Mouse (Mus musculus) ES-E14 (cell line): ENCODE measurements around the gene Cltrn. TPM values are rescaled to one million over a fixed set of nuclear protein-coding genes. Genes with fewer than 3 reads are reported as not detected.

ENCODE experiments used
- DNase-seq: peaks from one replicate; pipeline ENCODE4 v3.0.0-alpha.2; 2013; ENCODE audit warnings: low read depth, low spot score
- H3K27ac ChIP-seq: 2 replicates; pipeline ENCODE4 v1.5.1; 2012; ENCODE audit warnings: low read depth, mild to moderate bottlenecking, low read length, moderate library complexity, mixed read lengths; ENCODE audit not compliant: poor library complexity, insufficient read depth, severe bottlenecking
- H3K36me3 ChIP-seq: 2 replicates; pipeline ENCODE4 v1.6.1; 2012; ENCODE audit warnings: mild to moderate bottlenecking, low read length, moderate library complexity, mixed read lengths; ENCODE audit not compliant: control insufficient read depth, poor library complexity, insufficient read depth, severe bottlenecking
- H3K4me1 ChIP-seq, 2 experiments: fragments of 150-350 bp in 1 of 2; sonication (generic) in 1 of 2; 2 replicates each; pipeline ENCODE4 v1.6.1; 2012; ENCODE audit warnings: low read length in 2 of 2, mild to moderate bottlenecking in 1 of 2, mixed read lengths in 1 of 2; ENCODE audit not compliant: control insufficient read depth in 2 of 2, insufficient read depth in 2 of 2, poor library complexity in 1 of 2
- H3K4me3 ChIP-seq, 2 experiments: fragments of 150-350 bp in 1 of 2; sonication (generic) in 1 of 2; 2 replicates each; pipeline ENCODE4 v1.5.1; 2012; ENCODE audit warnings: low read length in 2 of 2, low read depth in 1 of 2, mild to moderate bottlenecking in 1 of 2, mixed read lengths in 1 of 2; ENCODE audit not compliant: insufficient read depth in 1 of 2, poor library complexity in 1 of 2, severe bottlenecking in 1 of 2
- H3K9ac ChIP-seq: 2 replicates; pipeline ENCODE4 v1.6.1; 2012; ENCODE audit warnings: low read depth, mild to moderate bottlenecking, low read length, mixed read lengths; ENCODE audit not compliant: poor library complexity, insufficient read depth, severe bottlenecking
- H3K9me3 ChIP-seq: fragments of 150-350 bp; sonication (generic); 2 replicates; pipeline ENCODE4 v1.6.1; 2012; ENCODE audit warnings: low read depth, mild to moderate bottlenecking, low read length; ENCODE audit not compliant: control insufficient read depth, insufficient read depth
- HCFC1 ChIP-seq: IDR thresholded peaks from 2 replicates; pipeline ENCODE4 v1.6.1; 2012; ENCODE audit warnings: low read length, inconsistent platforms, borderline replicate concordance; ENCODE audit not compliant: insufficient read depth
- in situ Hi-C, 2 experiments: fragments of 600-800 bp; cut with MboI; formaldehyde crosslinking; loops; one replicate each; pipeline ENCODE4 v1.15.1; 2025; ENCODE audit warnings: low sequenced_read_pairs in 2 of 2, inconsistent platforms in 1 of 2; ENCODE audit not compliant: unreplicated experiment in 2 of 2
- total RNA-seq: library from RNA; depleted of rRNA; stranded (reverse); fragments of 300-350 nt; gene quantifications from 2 replicates; pipeline ENCODE4 v1.2.3, GENCODE M21; 2012; rRNA removed

The Cltrn gene
- total RNA-seq, 1 experiment, result not detected

DNA sequence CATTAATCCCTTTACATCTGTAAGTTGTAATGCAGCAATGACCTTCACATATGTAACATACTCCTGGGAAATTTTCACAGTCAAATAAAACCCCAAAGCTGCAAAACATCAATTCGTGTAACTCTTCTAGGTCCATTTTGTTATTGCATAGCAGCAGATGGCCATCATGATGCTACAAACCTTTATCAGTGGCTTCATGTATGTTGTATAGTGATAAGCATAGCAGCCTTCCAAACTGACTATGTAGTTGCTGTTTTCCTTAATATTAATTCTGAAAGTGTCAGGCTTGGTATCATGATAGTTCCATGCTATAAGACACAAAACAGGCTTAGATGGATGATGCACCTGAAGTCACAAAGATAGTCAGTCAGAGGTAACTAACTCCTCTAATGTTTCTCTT lies 76.1 kb downstream of the Cltrn start:
- Histone ChIP-seq H3K4me1 (no peaks in the 10 kb centered on the region), H3K4me3 (no peak overlapping the region), H3K9ac (no peak overlapping the region), H3K27ac (no peak overlapping the region), H3K9me3 (no peaks in the 10 kb centered on the region), H3K36me3 (no peaks in the 10 kb centered on the region)
- DNase-seq, result no peak
- TF ChIP-seq HCFC1, result no peak
- in situ Hi-C loops, result no loop called here

Other genes starting within 250 kb of the Cltrn start
- 8.1 and 15.4 TPM in 2 replicates for gene Ap1s2, start 179.8 kb upstream of the Cltrn start, total RNA-seq
- gene Zrsr2, start 130.2 kb upstream of the Cltrn start, total RNA-seq, result 31.9 and 36.9 TPM in 2 replicates
- 0.26 and 0.54 TPM in 2 replicates for gene Car5b, start 60.8 kb upstream of the Cltrn start, total RNA-seq
- gene Siah1b, start 12.3 kb upstream of the Cltrn start, total RNA-seq, result 21.8 and 29.9 TPM in 2 replicates
- gene Ace2, start 50.5 kb downstream of the Cltrn start, total RNA-seq, result not detected in 2 replicates
- not detected in 2 replicates for gene Bmx, start 169.4 kb downstream of the Cltrn start, total RNA-seq
- gene Pir, start 180.5 kb downstream of the Cltrn start, total RNA-seq, result 9.2 and 10.5 TPM in 2 replicates